Mouse (Mus musculus) urinary bladder, adult 2 months (tissue): Measurements from ENCODE around the gene Sh3rf1. TPM values are rescaled to one million over a fixed set of nuclear protein-coding genes. Genes with fewer than 3 reads are reported as not detected.

ENCODE experiments used
- DNase-seq: peaks from one replicate; pipeline ENCODE4 v3.0.0; 2022; ENCODE audit warnings: low spot score
- polyA plus RNA-seq: library from polyadenylated mRNA; depleted of rRNA; stranded (reverse); fragments of >200 nt; gene quantifications from 2 replicates; pipeline ENCODE4 v1.2.3, GENCODE M21; 2012

The Sh3rf1 gene
- polyA plus RNA-seq, 1 experiment, result 12.7 TPM

DNA sequence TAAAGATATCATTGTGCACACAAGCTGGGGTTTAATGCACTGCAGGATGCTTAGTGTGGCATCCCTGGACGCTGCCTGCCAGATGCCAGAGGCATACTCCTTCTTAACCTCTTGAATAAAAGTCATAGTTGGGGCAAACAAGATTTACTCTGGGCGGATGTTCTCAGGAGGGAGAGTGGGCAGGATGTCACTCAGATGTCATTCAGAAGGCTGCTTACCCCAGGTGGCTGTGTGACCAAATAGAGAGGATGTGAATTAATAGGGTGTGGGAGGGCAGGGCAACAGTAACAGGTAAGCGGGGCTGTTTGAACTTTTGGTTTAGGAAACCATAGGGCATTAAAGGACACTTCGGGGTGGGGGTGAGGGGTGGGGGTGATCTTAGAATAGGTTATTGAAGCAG, 37.7 kb downstream of the Sh3rf1 start:
- no peak for DNase-seq

DNA sequence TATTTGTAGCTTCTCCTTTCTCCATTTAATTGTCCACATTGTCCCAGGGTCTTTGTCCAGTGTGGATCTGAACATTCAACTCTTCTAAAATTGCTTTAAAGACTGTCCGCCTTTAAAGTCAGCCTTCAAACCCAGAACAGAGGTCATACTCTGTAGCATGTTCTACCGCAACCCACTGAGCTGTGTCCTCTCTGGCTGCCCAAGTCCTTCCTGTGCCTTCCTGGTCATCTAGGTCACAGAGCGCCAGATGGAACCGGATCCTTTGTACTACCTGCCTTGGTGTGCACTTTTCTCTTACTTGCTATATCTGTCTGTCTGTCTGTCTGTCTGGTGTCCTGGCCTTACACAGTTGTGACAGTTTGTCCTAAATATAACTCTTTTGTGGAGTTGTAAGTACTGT, 40.0 kb downstream of the Sh3rf1 start:
- DNase-seq, result no peak

GRCm38 (mm10) chr8:61264881-61265280, 41.2 kb downstream of the Sh3rf1 start:
- DNase-seq, result no peak

- DNase-seq, result no peak
Measured at GRCm38 (mm10) chr8:61265390-61265789, 41.7 kb downstream of the Sh3rf1 start.

DNA sequence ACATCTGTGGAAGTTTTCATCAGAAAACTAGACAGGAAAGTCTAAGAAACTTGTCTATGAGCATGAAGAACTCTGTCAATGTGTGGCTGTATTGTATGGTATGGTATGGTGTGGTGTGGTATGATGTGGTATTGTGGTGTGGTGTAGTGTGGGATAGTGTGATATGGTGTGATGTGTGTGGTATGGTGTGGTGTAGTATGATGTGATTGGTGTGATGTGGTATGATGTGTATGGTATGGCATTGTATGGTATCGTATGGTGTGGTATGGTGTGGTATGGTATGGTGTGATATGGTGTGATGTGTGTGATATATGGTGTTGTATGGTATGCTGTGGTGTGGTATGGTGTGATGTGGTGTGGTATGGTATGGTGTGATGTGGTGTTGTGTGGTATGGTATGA, 43.4 kb downstream of the Sh3rf1 start:
- DNase-seq, result no peak

GRCm38 (mm10) chr8:61267692-61268091, 44.0 kb downstream of the Sh3rf1 start:
- DNase-seq, result no peak

DNA sequence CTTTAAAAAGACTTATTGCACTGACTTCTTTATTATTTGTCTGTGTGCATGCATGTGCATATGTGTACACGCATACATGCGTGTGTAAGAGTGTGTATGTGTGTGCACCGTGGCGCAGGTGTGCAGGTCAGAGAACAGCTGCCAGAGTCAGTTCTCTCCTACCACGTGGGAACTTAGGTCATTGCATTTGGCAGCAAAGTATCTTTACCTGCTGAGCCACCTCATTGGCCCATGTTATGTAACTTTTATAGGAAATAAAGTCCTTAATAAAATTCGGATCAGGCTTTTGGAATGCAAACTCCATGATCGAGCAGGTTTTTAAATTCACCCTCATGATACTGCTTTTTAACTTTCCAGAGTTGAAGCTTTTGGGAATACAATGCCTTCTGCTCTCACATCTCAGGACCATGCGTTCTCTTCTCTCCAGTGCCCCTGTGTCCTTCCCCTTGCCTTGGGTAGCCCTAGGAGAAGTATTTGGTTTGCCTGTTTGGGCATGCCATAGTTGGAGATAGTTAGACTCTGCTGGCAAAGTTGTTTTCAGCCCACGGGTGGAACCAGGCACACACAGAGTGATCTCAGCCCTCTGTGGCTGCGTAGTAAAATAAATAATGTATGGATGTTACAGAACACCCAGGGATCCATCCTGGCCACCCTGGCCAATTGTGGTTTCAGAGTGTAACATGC, 44.7 kb downstream of the Sh3rf1 start:
- no peak for DNase-seq

DNA sequence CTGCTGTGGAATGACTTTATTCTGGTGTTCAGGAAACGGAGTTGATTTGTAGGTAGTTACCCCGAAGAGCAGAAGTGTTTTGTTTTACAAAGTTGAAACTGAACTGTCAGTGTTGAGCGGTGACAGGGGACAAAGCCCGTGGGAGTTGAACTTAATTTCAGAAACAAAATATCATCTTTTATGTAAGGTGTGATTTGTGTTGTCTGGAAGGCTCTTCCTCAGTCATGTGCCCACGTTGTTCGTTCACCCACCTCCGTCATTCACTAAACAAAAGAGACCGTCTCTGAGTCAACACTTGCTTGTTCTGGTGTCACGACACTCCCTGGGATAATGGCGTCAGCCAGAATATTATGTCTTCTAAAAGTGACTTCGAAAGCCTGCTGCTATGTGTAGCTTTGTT, 46.3 kb downstream of the Sh3rf1 start:
- DNase-seq, result no peak

DNA sequence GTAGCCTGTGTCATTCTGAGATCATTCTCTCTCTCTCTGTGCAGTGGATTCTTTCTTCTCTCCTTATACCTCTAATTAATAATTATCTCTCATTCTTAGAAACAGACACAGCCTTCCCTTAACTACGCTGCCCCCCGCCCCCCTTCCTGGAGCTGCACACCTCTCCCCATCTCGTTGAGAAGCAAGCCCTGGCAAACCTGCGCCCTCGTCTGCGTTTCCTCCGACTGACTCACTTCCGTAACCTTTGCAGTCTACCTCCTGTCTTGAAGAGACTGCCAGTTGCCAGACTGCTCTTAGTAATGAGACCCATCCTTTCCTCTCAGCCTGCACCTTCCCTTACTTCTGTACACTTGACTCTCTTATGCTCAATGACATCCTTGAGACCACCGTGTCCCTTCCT, 46.9 kb downstream of the Sh3rf1 start:
- DNase-seq, result no peak

DNA sequence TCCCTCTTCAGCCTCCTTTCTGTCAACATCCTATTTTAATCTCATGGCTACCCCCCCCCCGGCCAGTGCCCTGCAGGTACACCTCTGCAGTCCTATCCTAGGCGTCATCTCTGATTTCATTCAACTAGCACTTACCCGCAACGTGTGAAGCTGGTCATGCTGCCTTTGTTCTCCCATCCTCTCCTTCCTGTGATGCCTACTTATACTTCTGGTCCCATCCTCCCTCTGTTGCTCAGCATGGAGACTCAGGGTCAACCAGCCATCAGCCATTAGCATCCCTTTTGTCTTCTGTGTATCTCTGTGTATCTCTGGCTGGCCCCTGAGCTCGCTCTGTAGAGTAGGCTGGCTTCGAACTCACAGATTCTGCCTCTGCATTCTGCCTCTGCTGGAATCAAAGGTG, 47.3 kb downstream of the Sh3rf1 start:
- DNase-seq, result no peak

GRCm38 (mm10) chr8:61272838-61273237, 49.2 kb downstream of the Sh3rf1 start:
- DNase-seq, result no peak

DNA sequence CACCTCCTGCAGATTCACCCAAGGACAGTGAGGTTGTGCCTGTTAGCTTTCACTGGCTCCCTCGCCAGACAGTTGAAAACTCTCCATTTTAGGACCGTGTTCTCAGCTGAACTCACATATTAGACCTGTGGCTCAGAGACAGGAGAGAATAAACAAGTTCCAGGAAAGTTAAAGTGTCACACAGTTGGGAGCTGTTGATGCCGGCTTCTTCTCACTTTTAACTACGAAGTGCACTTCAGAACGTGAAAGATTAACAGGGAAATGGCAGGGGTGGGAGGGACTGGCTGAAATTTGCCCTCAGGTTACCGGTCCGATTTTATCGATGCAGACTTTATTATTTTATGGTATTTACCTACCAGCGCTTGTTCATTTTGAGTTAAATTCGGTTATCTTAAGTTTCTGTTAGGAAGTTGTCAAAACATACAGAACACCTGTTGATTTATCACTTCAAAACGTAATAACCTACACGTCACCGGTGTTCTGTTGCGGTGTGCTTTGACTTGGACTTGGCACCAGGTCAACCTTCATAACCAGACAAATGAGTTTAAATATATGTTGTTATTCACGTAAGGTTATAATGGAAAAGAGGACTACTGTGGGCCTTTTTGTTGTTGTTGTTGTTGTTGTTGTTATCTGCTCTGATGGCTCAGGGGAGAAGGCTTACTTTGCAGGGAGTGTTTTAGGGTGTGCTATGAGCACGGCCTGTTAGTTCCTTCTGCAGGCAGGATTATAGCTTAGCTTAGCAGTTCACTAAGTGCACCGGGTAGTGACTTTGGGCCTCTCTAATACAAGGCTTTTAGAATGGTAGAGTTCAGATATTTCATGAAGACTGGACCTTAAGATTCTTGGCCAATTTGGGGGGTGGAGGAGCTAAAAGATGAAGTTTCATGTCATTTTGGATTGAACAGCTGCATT, 49.9 kb downstream of the Sh3rf1 start:
- DNase-seq, result no peak

DNA sequence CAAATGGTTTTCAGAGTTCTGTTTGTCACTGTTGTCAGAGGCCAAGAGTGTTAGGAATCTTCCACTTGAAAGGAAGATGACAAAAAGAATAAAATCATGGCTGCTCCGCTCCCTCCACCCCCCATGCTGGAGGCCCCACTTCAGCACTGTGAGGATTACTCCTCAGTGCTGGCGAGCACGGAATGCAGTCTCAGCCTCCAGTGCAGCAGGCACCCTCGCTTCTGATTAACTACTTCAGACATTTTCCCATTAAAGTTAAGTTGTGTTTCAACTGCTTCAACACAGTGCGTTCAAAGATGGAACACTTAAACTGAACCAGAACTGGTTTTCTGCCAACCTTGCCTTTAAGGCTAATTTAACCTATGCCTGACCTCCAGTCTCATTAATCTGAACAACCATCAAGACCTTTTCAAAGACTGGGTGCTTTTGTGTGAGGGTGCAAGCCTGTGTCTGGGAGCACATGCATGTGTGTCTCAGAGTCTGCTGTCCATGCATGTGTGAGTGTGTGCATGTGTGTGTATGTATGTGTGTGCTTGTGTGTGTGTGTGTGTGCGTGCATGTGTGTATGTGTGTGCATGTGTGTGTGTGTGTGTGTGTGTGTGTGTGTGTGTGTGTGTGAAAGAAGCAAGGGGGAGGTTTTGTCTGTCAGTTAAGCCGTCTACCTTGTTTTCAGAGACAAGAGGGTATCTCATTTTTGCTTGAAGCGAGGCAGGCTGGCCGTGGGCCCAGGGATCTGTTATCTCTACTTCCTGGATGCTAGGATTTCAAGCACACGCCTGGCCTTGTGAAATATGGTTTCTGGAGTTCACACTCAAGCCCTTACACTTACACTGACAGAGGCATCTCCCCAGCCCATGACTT, 51.2 kb downstream of the Sh3rf1 start:
- DNase-seq, result no peak

DNA sequence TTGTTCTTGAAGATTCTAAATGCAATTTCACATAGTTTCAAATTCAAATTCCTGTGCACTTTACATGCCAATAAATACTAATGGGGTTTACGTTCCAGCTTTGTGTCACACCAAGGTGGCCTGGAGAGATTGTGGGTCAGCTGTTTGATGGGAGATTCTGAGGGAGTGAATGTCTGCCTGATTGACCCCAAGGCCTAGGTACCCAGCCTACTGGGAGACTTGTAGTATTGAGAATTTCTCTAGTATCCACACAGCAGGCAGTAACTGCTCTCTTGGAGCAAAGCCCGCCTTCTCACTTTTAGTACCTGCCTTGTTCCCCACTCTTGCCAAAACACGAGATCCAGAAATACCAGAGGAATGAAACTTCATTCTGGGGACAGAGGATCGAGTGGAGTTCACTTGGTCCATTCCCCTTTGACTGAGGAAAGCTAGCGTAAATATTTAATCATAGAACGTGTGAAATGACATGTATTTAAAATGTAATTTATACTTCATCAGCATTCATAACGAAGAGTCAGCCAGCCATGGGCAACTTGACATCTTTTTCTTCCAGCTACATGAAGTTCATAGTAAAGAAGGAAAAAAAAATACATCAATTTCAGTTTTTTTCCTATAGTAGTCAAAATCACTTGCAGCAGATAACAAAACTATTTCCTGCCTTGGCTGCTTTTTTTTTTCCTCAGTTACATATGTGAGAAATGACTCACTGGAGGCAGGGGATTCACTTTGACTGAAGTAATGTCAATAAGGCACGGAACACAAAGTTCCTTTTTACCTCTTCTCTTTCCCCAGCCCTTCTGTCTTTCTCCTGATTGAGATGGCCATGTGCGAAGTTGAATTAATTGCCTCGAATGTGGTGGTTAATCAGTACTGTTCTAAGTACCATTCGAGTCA, 52.0 kb downstream of the Sh3rf1 start:
- DNase-seq, result no peak

DNA sequence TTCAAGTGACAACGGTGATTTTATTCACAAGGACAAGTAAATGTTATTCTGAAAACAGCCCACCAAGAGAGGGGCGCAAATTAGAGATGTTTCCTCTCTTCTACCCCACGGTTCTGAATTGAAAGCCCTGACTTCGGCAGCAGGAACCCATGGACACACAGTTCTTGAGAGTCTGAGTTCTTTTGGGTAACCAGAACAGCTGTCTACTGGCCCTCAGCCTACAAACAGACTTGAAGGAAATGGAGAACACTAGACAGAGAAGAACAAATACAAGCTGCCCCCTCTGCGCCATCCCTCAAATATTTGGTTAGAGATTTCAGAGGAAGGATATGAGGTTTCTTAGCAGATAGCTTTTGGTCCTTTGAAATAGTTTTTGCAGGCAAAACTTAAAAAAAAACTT, 52.7 kb downstream of the Sh3rf1 start:
- DNase-seq, result no peak

- DNase-seq, result no peak
Measured at GRCm38 (mm10) chr8:61279030-61279429, 55.4 kb downstream of the Sh3rf1 start.

- DNase-seq, result no peak
Measured at GRCm38 (mm10) chr8:61282303-61283168, 58.9 kb downstream of the Sh3rf1 start.

- no peak for DNase-seq
Measured at GRCm38 (mm10) chr8:61283169-61284081, 59.8 kb downstream of the Sh3rf1 start.

GRCm38 (mm10) chr8:61285896-61286295, 62.2 kb downstream of the Sh3rf1 start:
- no peak for DNase-seq
